Mouse (Mus musculus): ENCODE measurements at regions not wholly inside any gene's neighbourhood (a gene's known extent, or its start where the extent isn't known, plus 50 kb on each side); places are given as distances from the start of the nearest gene placed in this dataset.

- TF ChIP-seq CTCF (IDR thresholded peaks at IDR 0.05; ENCODE audit: low read depth) (no peak), EP300 (optimal IDR thresholded peaks at IDR 0.05) (no peak)
Observed at GRCm38 (mm10) chr10:110841670-110842069, 77.9 kb upstream of the Csrp2 start.
